Mouse (Mus musculus): ENCODE data around the gene Mlxip.

- no peak for TF ChIP-seq TAL1 (IDR thresholded peaks at IDR 0.05; ENCODE audit: low read length)
- no peak for TF ChIP-seq GATA1 (IDR thresholded peaks at IDR 0.05; ENCODE audit: low read length)
Measured at GRCm38 (mm10) chr5:123436071-123436779, 41.6 kb downstream of the Mlxip start.

Measured in erythroblast, embryonic 14.5 days (primary cell).